Mouse (Mus musculus): ENCODE results near the gene Maats1. TPM values are rescaled to one million over a fixed set of nuclear protein-coding genes. Genes with fewer than 3 reads are reported as not detected.
A peak's percentile ranks its signal among the peaks of the same experiment; 100 is the strongest.

The Maats1 gene
- total and polyA plus RNA-seq, 3 experiments = 0.03 TPM; not detected in 2

- TF ChIP-seq NELFE (IDR thresholded peaks at IDR 0.05; ENCODE audit: low read depth, low read length) = peak; percentile 49
Measured at GRCm38 (mm10) chr16:38373439-38373838, 31.5 kb upstream of the Maats1 start (continued).

- H3K4me3 ChIP-seq (ENCODE audit: control insufficient read depth in 1 of 2, insufficient read depth in 1 of 2, low read depth in 2 of 2, low read length in 2 of 2) = peak overlapping the region; percentile 56 to 60
- peak overlapping the region; percentile 80 for H3K9ac ChIP-seq (ENCODE audit: control insufficient read depth, low read depth, low read length, poor library complexity, severe bottlenecking)
- TF ChIP-seq MEF2A (IDR thresholded peaks at IDR 0.05; ENCODE audit: extremely low read depth, insufficient replicate concordance, low read depth, low read length, poor library complexity, severe bottlenecking) (no peak), CHD2 (IDR thresholded peaks at IDR 0.05; ENCODE audit: low read length) (no peak), SIN3A (IDR thresholded peaks at IDR 0.05; ENCODE audit: low read length) (no peak), EP300 (IDR thresholded peaks at IDR 0.05; ENCODE audit: low read depth in 1 of 2, low read length in 2 of 2) (peak in 1 of 2 experiments; percentile 6; a peak in 1 of 4 replicates), POLR2A (IDR thresholded peaks at IDR 0.05; ENCODE audit: control insufficient read depth in 1 of 2, insufficient read depth in 1 of 2, low read depth in 1 of 2, low read length in 2 of 2, poor library complexity in 1 of 2) (no peak), CHD1 (IDR thresholded peaks at IDR 0.05; ENCODE audit: low read depth, low read length) (no peak), E2F4 (IDR thresholded peaks at IDR 0.05; ENCODE audit: borderline replicate concordance, low read depth, low read length) (no peak), NELFE (IDR thresholded peaks at IDR 0.05; ENCODE audit: low read depth, low read length) (no peak; the same call in 1 of the 2 replicates), USF1 (IDR thresholded peaks at IDR 0.05; ENCODE audit: low read depth, low read length) (no peak)
- H3K9me3 ChIP-seq (replicated peaks; ENCODE audit: insufficient read depth, low read length) = no peaks in the 10 kb centered on the region
- H3K4me1 ChIP-seq (ENCODE audit: control insufficient read depth in 1 of 2, insufficient read depth in 2 of 2, low read length in 2 of 2) = peaks cover 27 to 57% of the 10 kb centered on the region in 2 experiments
- H3K27me3 ChIP-seq (ENCODE audit: control insufficient read depth in 1 of 2, insufficient read depth in 2 of 2, low read length in 2 of 2) = no peaks in the 10 kb centered on the region
- no peak for DNase-seq (ENCODE audit: low read depth, low spot score)
- H3K27ac ChIP-seq (ENCODE audit: control insufficient read depth, low read depth, low read length) = peak overlapping the region; percentile 100
- peaks cover 0 to 47% of the 10 kb centered on the region in 2 experiments; a peak in 2 of 4 replicates for H3K36me3 ChIP-seq (ENCODE audit: control insufficient read depth in 1 of 2, insufficient read depth in 2 of 2, low read length in 2 of 2)
- H3K79me2 ChIP-seq (ENCODE audit: control insufficient read depth, insufficient read depth, low read length, poor library complexity) = peaks cover 25% of the 10 kb centered on the region
Measured at GRCm38 (mm10) chr16:38372876-38373275, 30.9 kb upstream of the Maats1 start.

- H3K36me3 ChIP-seq (ENCODE audit: control insufficient read depth in 1 of 2, insufficient read depth in 2 of 2, low read length in 2 of 2) = peaks cover 0 to 47% of the 10 kb centered on the region in 2 experiments; a peak in 2 of 4 replicates
- peak overlapping the region; percentile 56 to 60 for H3K4me3 ChIP-seq (ENCODE audit: control insufficient read depth in 1 of 2, insufficient read depth in 1 of 2, low read depth in 2 of 2, low read length in 2 of 2)
- H3K9me3 ChIP-seq (replicated peaks; ENCODE audit: insufficient read depth, low read length) = no peaks in the 10 kb centered on the region
- H3K79me2 ChIP-seq (ENCODE audit: control insufficient read depth, insufficient read depth, low read length, poor library complexity) = peaks cover 25% of the 10 kb centered on the region
- DNase-seq (ENCODE audit: low read depth, low spot score) = peak; percentile 99
- H3K9ac ChIP-seq (ENCODE audit: control insufficient read depth, low read depth, low read length, poor library complexity, severe bottlenecking) = peak overlapping the region; percentile 80
- H3K4me1 ChIP-seq (ENCODE audit: control insufficient read depth in 1 of 2, insufficient read depth in 2 of 2, low read length in 2 of 2) = peaks cover 27 to 57% of the 10 kb centered on the region in 2 experiments
- no peaks in the 10 kb centered on the region for H3K27me3 ChIP-seq (ENCODE audit: control insufficient read depth in 1 of 2, insufficient read depth in 2 of 2, low read length in 2 of 2)
- peak overlapping the region; percentile 100 for H3K27ac ChIP-seq (ENCODE audit: control insufficient read depth, low read depth, low read length)
- peak; percentile 73 for TF ChIP-seq RCOR1 (IDR thresholded peaks at IDR 0.05; ENCODE audit: low read depth, low read length)
- TF ChIP-seq MAFK (IDR thresholded peaks at IDR 0.05; ENCODE audit: borderline replicate concordance, low read depth, low read length) = 0 out of 2 replicates have a peak, but pooled peaks have one; percentile 61
- TF ChIP-seq POLR2AphosphoS2 (IDR thresholded peaks at IDR 0.05; ENCODE audit: low read length) = peak; percentile 72
- TF ChIP-seq SMC3 (IDR thresholded peaks at IDR 0.05; ENCODE audit: low read depth, low read length) = peak; percentile 19; the same call in 1 of the 2 replicates
- peak; percentile 78 for TF ChIP-seq NELFE (IDR thresholded peaks at IDR 0.05; ENCODE audit: low read depth, low read length)
- TF ChIP-seq ELF1 (IDR thresholded peaks at IDR 0.05; ENCODE audit: low read depth, low read length) = peak; percentile 37
- TF ChIP-seq USF2 (IDR thresholded peaks at IDR 0.05; ENCODE audit: borderline replicate concordance in 1 of 2, insufficient read depth in 1 of 2, low read depth in 1 of 2, low read length in 2 of 2) = no peak
- peak; percentile 61 for TF ChIP-seq HCFC1 (IDR thresholded peaks at IDR 0.05; ENCODE audit: low read depth, low read length)
- peak; percentile 87 for TF ChIP-seq ZMIZ1 (IDR thresholded peaks at IDR 0.05; ENCODE audit: low read depth, low read length)
- peak; percentile 98 to 100 for TF ChIP-seq EP300 (IDR thresholded peaks at IDR 0.05; ENCODE audit: low read depth in 1 of 2, low read length in 2 of 2)
- peak; percentile 70; the same call in 1 of the 2 replicates for TF ChIP-seq POLR2AphosphoS5 (IDR thresholded peaks at IDR 0.05; ENCODE audit: borderline replicate concordance, low read depth, low read length)
- TF ChIP-seq MYB (IDR thresholded peaks at IDR 0.05; ENCODE audit: low read depth, low read length) = peak; percentile 100
- TF ChIP-seq TAL1 (IDR thresholded peaks at IDR 0.05; ENCODE audit: low read length) = peak; percentile 100
- peak; percentile 31; the same call in 1 of the 2 replicates for TF ChIP-seq KAT2A (conservative IDR thresholded peaks at IDR 0.05; ENCODE audit: low read depth, low read length)
- TF ChIP-seq ZKSCAN1 (IDR thresholded peaks at IDR 0.05; ENCODE audit: low read depth, low read length) = no peak
- TF ChIP-seq MAX (IDR thresholded peaks at IDR 0.05; ENCODE audit: low read length) = 0 out of 2 replicates have a peak, but pooled peaks have one; percentile 9
- TF ChIP-seq TCF12 (IDR thresholded peaks at IDR 0.05; ENCODE audit: low read depth, low read length) = peak; percentile 100
- TF ChIP-seq GABPA (IDR thresholded peaks at IDR 0.05; ENCODE audit: low read depth, low read length) = no peak
- peak; percentile 99 for TF ChIP-seq GATA1 (IDR thresholded peaks at IDR 0.05; ENCODE audit: low read depth, low read length)
- peak; percentile 97 for TF ChIP-seq SIN3A (IDR thresholded peaks at IDR 0.05; ENCODE audit: low read length)
- TF ChIP-seq CHD1 (IDR thresholded peaks at IDR 0.05; ENCODE audit: low read depth, low read length) = no peak
- TF ChIP-seq MEF2A (IDR thresholded peaks at IDR 0.05; ENCODE audit: extremely low read depth, insufficient replicate concordance, low read depth, low read length, poor library complexity, severe bottlenecking) = peak; percentile 81; the same call in 1 of the 2 replicates
Measured at GRCm38 (mm10) chr16:38371705-38372296, 29.9 kb upstream of the Maats1 start.

All from MEL (cell line).